Mouse (Mus musculus): Measurements from ENCODE around the gene Rbm6. TPM values are rescaled to one million over a fixed set of nuclear protein-coding genes. Genes with fewer than 3 reads are reported as not detected.
A peak's percentile ranks its signal among the peaks of the same experiment; 100 is the strongest.

The Rbm6 gene
- 87.6 and 98.2 TPM in 2 replicates for polyA plus RNA-seq (2016; fragmentation: Nextera tagmentation; extraction: Ambion mirVana)

DNA sequence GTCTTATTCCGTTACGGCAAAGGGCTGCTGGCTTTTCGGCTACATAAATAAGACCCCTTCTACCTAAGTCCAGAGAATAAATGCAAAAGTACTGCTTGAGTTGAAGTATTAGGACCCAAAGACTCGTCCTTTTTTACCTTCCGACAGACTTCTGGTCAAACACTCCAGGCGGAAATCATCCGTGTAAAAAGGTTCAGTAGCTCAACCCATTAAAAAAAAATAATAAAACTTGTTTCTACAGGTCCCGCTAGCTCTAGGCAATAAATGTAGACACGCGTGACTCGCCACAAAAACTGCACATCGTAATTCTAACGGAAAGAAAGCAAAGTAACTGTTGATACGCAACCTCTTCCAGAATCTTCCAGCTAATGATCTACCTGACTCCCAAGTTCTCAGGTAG is at the start of gene Rbm6:
TSS of gene Rbm6 (minus strand) at position 101 of the 400 bp plus-strand sequence.
- Histone ChIP-seq H3K4me3 (peak within 1 kb of the TSS; percentile 92), H3K27ac (peak within 1 kb of the TSS; percentile 97), H3K4me1 (replicated peaks) (peaks cover 16% of the 10 kb centered on the region), H3K36me3 (peaks cover 17% of the 10 kb centered on the region), H3K27me3 (ENCODE audit: insufficient read depth, poor library complexity, severe bottlenecking) (no peaks in the 10 kb centered on the region), H3K9me3 (no peaks in the 10 kb centered on the region)
- WGBS, result 10% methylated on average over 14 of the region's 14 CpGs
- DNase-seq (ENCODE audit: low spot score), result no peak

- peaks cover 13% of the 10 kb centered on the region; the same call in 1 of the 2 replicates for H3K27me3 ChIP-seq (ENCODE audit: insufficient read depth, poor library complexity, severe bottlenecking)
- 79% methylated on average over 5 of the region's 5 CpGs for WGBS
These were observed 46.4 kb upstream of the Rbm6 start for GRCm38 (mm10) chr9:107919441-107919840.

GRCm38 (mm10) chr9:107918884-107919283 is 45.8 kb upstream of the Rbm6 start:
- H3K4me1 ChIP-seq (replicated peaks), result peaks cover 20% of the 10 kb centered on the region
- H3K27ac ChIP-seq, result no peak overlapping the region
- H3K9me3 ChIP-seq, result no peaks in the 10 kb centered on the region
- peaks cover 13% of the 10 kb centered on the region; the same call in 1 of the 2 replicates for H3K27me3 ChIP-seq (ENCODE audit: insufficient read depth, poor library complexity, severe bottlenecking)
- 84% methylated on average over 6 of the region's 6 CpGs for WGBS
- H3K36me3 ChIP-seq, result no peaks in the 10 kb centered on the region
- no peak for DNase-seq (ENCODE audit: low spot score)
- H3K4me3 ChIP-seq, result no peak overlapping the region

More at GRCm38 (mm10) chr9:107919441-107919840, 46.4 kb upstream of the Rbm6 start:
- H3K36me3 ChIP-seq, result no peaks in the 10 kb centered on the region
- H3K4me3 ChIP-seq, result no peak overlapping the region
- DNase-seq (ENCODE audit: low spot score), result no peak
- H3K27ac ChIP-seq, result no peak overlapping the region
- H3K4me1 ChIP-seq (replicated peaks), result peaks cover 26% of the 10 kb centered on the region
- H3K9me3 ChIP-seq, result no peaks in the 10 kb centered on the region

GRCm38 (mm10) chr9:107917895-107918608 is 45.0 kb upstream of the Rbm6 start:
- no peak overlapping the region for H3K27ac ChIP-seq
- H3K36me3 ChIP-seq, result no peaks in the 10 kb centered on the region
- 43% methylated on average over 13 of the region's 13 CpGs for WGBS
- H3K4me3 ChIP-seq, result no peak overlapping the region
- H3K27me3 ChIP-seq (ENCODE audit: insufficient read depth, poor library complexity, severe bottlenecking), result 0 out of 2 replicates have a peak, but pooled peaks cover 16% of the 10 kb centered on the region
- no peaks in the 10 kb centered on the region for H3K9me3 ChIP-seq
- peaks cover 13% of the 10 kb centered on the region for H3K4me1 ChIP-seq (replicated peaks)
- DNase-seq (ENCODE audit: low spot score), result no peak

- Histone ChIP-seq H3K36me3 (no peaks in the 10 kb centered on the region), H3K4me3 (no peak overlapping the region), H3K4me1 (replicated peaks) (peaks cover 12% of the 10 kb centered on the region), H3K27ac (no peak overlapping the region; the same call in 1 of the 2 replicates), H3K27me3 (ENCODE audit: insufficient read depth, poor library complexity, severe bottlenecking) (0 out of 2 replicates have a peak, but pooled peaks cover 9% of the 10 kb centered on the region), H3K9me3 (no peaks in the 10 kb centered on the region)
- 82% methylated on average over 16 of the region's 16 CpGs for WGBS
- DNase-seq (ENCODE audit: low spot score), result no peak
These were observed 41.9 kb upstream of the Rbm6 start for GRCm38 (mm10) chr9:107914764-107915420.

DNA sequence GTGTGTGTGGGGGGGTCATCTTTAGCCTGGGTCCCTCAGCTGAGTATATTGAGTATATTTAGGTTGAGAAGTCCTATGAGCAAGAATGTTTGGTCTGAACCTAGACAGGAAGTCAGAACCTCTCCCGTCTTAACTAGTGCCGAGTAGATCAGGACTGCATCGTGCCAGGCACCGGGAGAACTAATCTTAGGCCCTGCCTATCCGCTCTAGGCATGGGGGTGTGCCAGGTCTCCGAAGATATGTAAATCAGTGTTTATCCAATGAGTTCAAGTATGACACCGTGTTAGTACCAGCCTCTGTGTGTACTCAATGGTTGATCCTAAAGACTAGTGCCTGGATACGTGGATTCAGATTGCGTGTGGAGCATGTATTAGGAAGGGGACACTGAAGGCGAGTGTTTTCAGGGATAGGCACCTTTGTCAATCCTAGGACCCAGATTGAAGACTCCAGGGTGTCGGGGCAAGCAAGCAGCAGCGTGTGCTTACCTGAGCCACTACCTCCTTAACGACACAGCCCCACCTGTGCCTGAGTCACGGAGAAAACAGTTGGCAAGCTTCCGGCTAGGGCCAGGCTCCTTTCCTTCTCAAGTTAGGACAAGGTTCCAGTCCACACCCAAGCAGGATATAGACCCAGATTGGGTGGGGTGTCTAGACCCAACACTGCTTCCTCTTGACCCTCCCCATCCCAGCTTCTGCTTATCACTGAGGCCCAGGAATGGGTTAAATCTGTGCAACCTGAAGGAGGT is 37.2 kb upstream of the Rbm6 start:
- Histone ChIP-seq H3K27ac (no peak overlapping the region), H3K36me3 (no peaks in the 10 kb centered on the region), H3K4me3 (no peak overlapping the region), H3K9me3 (no peaks in the 10 kb centered on the region), H3K4me1 (replicated peaks) (peaks cover 33% of the 10 kb centered on the region), H3K27me3 (ENCODE audit: insufficient read depth, poor library complexity, severe bottlenecking) (peaks cover 43% of the 10 kb centered on the region)
- WGBS, result 88% methylated on average over 15 of the region's 15 CpGs
- no peak for DNase-seq (ENCODE audit: low spot score)

DNA sequence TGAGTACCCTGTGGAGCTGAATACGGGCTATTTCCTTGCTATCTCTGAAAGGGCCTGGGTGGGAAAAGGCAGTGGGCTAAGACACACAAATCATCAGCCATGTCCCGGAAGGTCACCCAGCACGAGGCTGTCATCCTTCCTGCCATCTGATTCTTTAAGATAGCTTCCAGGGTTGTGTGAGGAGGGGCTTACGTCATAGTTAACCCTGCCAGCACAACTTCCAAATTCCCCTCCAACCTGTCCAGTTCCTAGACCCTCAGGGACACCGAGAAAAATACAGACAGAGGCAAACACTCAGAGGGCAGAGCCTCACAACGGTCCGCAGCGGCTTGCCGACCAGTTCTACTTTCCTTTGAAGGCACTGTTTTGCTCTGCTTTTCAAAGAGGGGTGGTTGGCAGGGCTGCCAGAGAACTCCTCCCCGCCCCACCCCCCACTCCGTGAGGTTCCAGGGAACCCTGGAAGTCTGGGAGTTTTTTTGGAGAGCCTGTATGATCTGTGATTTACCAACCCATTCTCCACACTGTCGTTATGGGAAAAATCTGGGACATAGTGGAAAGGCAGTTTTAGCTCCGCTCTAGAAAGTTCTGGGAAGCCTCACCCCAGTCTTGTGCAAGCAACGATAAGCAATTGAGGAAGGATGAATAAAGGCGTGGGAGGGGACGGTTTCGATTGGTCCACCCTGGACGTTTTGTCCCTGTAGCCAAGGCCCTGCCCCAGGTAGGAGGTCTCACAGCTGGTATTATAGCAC is 35.5 kb upstream of the Rbm6 start:
- Histone ChIP-seq H3K4me3 (peak overlapping the region; percentile 13; the same call in 1 of the 2 replicates), H3K27ac (0 out of 2 replicates have a peak overlapping the region, but pooled peaks have one; percentile 16), H3K9me3 (no peaks in the 10 kb centered on the region), H3K36me3 (no peaks in the 10 kb centered on the region), H3K4me1 (replicated peaks) (peaks cover 33% of the 10 kb centered on the region), H3K27me3 (ENCODE audit: insufficient read depth, poor library complexity, severe bottlenecking) (peaks cover 40% of the 10 kb centered on the region)
- 29% methylated on average over 18 of the region's 18 CpGs for WGBS
- no peak for DNase-seq (ENCODE audit: low spot score)

DNA sequence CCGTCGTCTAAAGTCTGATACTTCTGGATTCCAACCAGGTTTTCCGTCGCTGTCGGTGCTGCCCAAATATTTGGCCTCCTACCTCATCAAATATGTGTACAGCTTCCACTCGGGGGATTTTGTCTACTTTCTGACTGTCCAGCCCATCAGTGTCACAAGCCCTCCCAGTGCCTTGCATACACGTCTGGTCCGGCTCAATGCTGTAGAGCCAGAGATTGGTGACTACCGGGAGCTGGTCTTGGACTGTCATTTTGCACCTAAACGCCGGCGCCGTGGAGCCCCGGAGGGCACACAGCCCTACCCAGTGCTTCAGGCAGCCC is 34.7 kb upstream of the Rbm6 start:
- H3K4me1 ChIP-seq (replicated peaks), result peaks cover 33% of the 10 kb centered on the region
- H3K36me3 ChIP-seq, result no peaks in the 10 kb centered on the region
- H3K27ac ChIP-seq, result no peak overlapping the region
- H3K4me3 ChIP-seq, result no peak overlapping the region
- 85% methylated on average over 14 of the region's 14 CpGs for WGBS
- DNase-seq (ENCODE audit: low spot score), result no peak
- H3K27me3 ChIP-seq (ENCODE audit: insufficient read depth, poor library complexity, severe bottlenecking), result peaks cover 43% of the 10 kb centered on the region
- no peaks in the 10 kb centered on the region for H3K9me3 ChIP-seq

- Histone ChIP-seq H3K4me3 (peak overlapping the region; percentile 48), H3K4me1 (replicated peaks) (peaks cover 33% of the 10 kb centered on the region), H3K27me3 (ENCODE audit: insufficient read depth, poor library complexity, severe bottlenecking) (peaks cover 49% of the 10 kb centered on the region), H3K9me3 (no peaks in the 10 kb centered on the region), H3K36me3 (no peaks in the 10 kb centered on the region), H3K27ac (peak overlapping the region; percentile 69)
- DNase-seq (ENCODE audit: low spot score), result no peak
- WGBS, result 47% methylated on average over 31 of the region's 31 CpGs
These were observed 34.1 kb upstream of the Rbm6 start for GRCm38 (mm10) chr9:107906967-107907800.

DNA sequence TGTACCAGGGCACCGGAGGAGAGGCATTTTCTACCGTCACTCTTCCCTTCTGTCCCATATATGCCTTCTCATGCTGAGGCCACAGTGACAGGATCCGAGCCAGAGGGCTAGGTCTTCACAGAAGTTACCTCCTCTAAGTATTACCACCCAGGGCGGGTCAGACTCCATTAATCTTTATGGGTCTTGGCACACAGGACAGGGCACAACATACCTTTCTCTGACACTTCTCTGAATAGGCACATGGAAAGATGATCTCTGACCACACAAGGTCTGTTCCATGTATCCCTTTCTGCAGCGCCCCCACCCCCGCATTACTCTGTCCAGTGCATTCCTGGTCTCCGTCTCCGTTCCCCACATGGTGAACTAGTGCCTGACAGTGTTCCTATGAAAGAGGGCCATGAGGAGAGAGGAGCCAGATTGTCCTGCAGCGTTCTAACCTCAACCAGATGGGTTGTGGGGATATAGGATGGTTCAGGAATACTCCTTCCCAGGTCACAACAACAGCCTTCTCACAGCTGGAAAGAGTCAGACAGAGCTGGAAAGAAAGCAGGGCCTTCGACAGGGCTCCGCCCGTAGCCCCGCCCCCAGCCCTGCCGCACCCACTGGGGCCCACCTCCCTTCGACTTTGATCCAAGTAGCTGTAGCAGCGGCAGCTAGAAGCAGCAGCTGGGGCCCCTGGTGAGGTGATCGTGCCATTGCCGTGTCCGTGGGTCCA is 33.4 kb upstream of the Rbm6 start, which contains the start of gene Mst1r:
TSS of gene Mst1r (plus strand) at position 622 of the 715 bp plus-strand sequence.
- Histone ChIP-seq H3K27me3 (ENCODE audit: insufficient read depth, poor library complexity, severe bottlenecking) (peaks cover 57% of the 10 kb centered on the region), H3K27ac (peak within 1 kb of the TSS; percentile 69)
- WGBS, result 21% methylated on average over 19 of the region's 19 CpGs

DNA sequence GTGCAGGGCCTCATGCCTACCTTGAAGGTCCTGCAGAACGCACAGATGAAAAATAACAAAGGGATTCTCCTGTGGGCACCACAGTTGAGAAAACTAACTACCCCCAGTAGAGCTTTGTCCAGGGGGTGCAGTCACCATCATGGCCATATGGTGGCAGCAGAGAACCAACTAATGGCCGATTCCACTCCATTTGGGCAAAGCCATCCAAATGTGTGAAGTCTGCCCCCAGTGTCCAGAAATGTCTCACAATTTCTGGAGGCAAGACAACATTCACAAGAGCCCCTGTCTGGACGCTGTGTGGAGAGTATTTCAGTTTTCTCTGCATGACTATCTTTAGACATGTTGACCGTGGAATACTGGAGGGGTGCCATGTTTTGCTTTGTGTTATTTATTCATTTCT is 31.7 kb upstream of the Rbm6 start:
- H3K4me1 ChIP-seq (replicated peaks), result peaks cover 53% of the 10 kb centered on the region

More for the DNA sequence above, 33.4 kb upstream of the Rbm6 start, which contains the start of gene Mst1r:
- H3K36me3 ChIP-seq, result no peaks in the 10 kb centered on the region; the same call in 1 of the 2 replicates
- H3K4me1 ChIP-seq (replicated peaks), result peaks cover 39% of the 10 kb centered on the region
- H3K4me3 ChIP-seq, result peak within 1 kb of the TSS; percentile 48
- DNase-seq (ENCODE audit: low spot score), result peak; percentile 66
- no peaks in the 10 kb centered on the region for H3K9me3 ChIP-seq

More for the DNA sequence above, 31.7 kb upstream of the Rbm6 start:
- peaks cover 74% of the 10 kb centered on the region for H3K27me3 ChIP-seq (ENCODE audit: insufficient read depth, poor library complexity, severe bottlenecking)
- WGBS, result 9% methylated on average over 4 of the region's 4 CpGs
- H3K36me3 ChIP-seq, result peaks cover 9% of the 10 kb centered on the region
- no peak overlapping the region for H3K27ac ChIP-seq
- peak; percentile 89 for DNase-seq (ENCODE audit: low spot score)
- H3K9me3 ChIP-seq, result no peaks in the 10 kb centered on the region
- H3K4me3 ChIP-seq, result no peak overlapping the region
